Mouse (Mus musculus) cerebellum, adult 2 months (tissue): ENCODE measurements around the gene Lrrc61.

Source experiments
- CTCF ChIP-seq: fragments of 200-500 bp; IDR thresholded peaks from 2 replicates; pipeline ENCODE4 v1.5.1; 2011; ENCODE audit warnings: low read depth, mild to moderate bottlenecking, control low read depth, low read length, moderate library complexity, borderline replicate concordance; ENCODE audit not compliant: insufficient read depth
- POLR2A ChIP-seq: fragments of 200-500 bp; IDR thresholded peaks from 2 replicates; pipeline ENCODE4 v1.6.1; 2011; ENCODE audit warnings: low read length, control low read depth, borderline replicate concordance; ENCODE audit not compliant: insufficient read depth

GRCm38 (mm10) chr6:48589194-48589750 lies 34.7 kb downstream of the Lrrc61 start, which contains the start of gene Gm45021:
- TF ChIP-seq POLR2A = no peak
- TF ChIP-seq CTCF = no peak
